Mouse (Mus musculus) midbrain, embryonic 12.5 days (tissue): ENCODE measurements around the gene Chd9. TPM values are rescaled to one million over a fixed set of nuclear protein-coding genes. Genes with fewer than 3 reads are reported as not detected.
"Not testable (repeated sequence)": the region's sequence is repeated elsewhere in the genome, so short reads cannot be mapped to it uniquely, and the experiment has no call there.

Experiments used
- ATAC-seq: fragments of 200-750 bp; cut with Nextera tagmentation; 2 replicates; pipeline ENCODE4 v1.8.0; 2017; ENCODE audit warnings: low read depth, moderate TSS enrichment, moderate library complexity; ENCODE audit not compliant: low FRiP score
- H3K27ac ChIP-seq: fragments of 300-500 bp; sonication (generic); replicated peaks from 2 replicates; pipeline ENCODE4 v1.5.1; 2016; ENCODE audit warnings: mild to moderate bottlenecking
- H3K27me3 ChIP-seq: fragments of 300-500 bp; sonication (generic); 2 replicates; pipeline ENCODE4 v1.6.1; 2016; ENCODE audit warnings: mild to moderate bottlenecking
- H3K36me3 ChIP-seq: fragments of 300-500 bp; sonication (generic); 2 replicates; pipeline ENCODE4 v1.6.1; 2016
- H3K4me1 ChIP-seq: fragments of 300-500 bp; sonication (generic); 2 replicates; pipeline ENCODE4 v1.6.1; 2016
- H3K4me2 ChIP-seq: fragments of 300-500 bp; sonication (generic); replicated peaks from 2 replicates; pipeline ENCODE4 v1.6.1; 2016; ENCODE audit warnings: mild to moderate bottlenecking, moderate library complexity
- H3K4me3 ChIP-seq: fragments of 300-500 bp; sonication (generic); 2 replicates; pipeline ENCODE4 v1.5.1; 2016; ENCODE audit warnings: mild to moderate bottlenecking
- H3K9ac ChIP-seq: fragments of 300-500 bp; sonication (generic); replicated peaks from 2 replicates; pipeline ENCODE4 v1.6.1; 2016; ENCODE audit warnings: mild to moderate bottlenecking, moderate library complexity
- H3K9me3 ChIP-seq: fragments of 300-500 bp; sonication (generic); 2 replicates; pipeline ENCODE4 v1.6.1; 2016; ENCODE audit warnings: mild to moderate bottlenecking
- WGBS: fragments of 180-500 bp; shearing (Covaris S2); methylation state at CpG from one replicate; pipeline ENCODE4 v1.1.7; 2016; 5-methylcytosine and 5-hydroxymethylcytosine counted together
- polyA plus RNA-seq: library from polyadenylated mRNA; unstranded; fragments of >200 nt; fragmentation: Nextera tagmentation; extraction: Ambion mirVana; gene quantifications from 2 replicates; pipeline ENCODE4 v1.2.1, GENCODE M21; 2016

Gene Chd9
- polyA plus RNA-seq, 1 experiment from 2014 or later = 58.9 TPM

GRCm38 (mm10) chr8:90898578-90898977, 70.4 kb downstream of the Chd9 start:
- WGBS = 45% methylated on average over 6 of the region's 6 CpGs
- no peaks in the 10 kb centered on the region for H3K9me3 ChIP-seq
- no peaks in the 10 kb centered on the region for H3K27me3 ChIP-seq
- no peak overlapping the region for H3K4me2 ChIP-seq
- H3K4me3 ChIP-seq = no peak overlapping the region
- no peak overlapping the region for H3K9ac ChIP-seq
- ATAC-seq = no peak
- peaks cover 20% of the 10 kb centered on the region for H3K4me1 ChIP-seq
- no peaks in the 10 kb centered on the region for H3K36me3 ChIP-seq
- H3K27ac ChIP-seq = no peak overlapping the region

DNA sequence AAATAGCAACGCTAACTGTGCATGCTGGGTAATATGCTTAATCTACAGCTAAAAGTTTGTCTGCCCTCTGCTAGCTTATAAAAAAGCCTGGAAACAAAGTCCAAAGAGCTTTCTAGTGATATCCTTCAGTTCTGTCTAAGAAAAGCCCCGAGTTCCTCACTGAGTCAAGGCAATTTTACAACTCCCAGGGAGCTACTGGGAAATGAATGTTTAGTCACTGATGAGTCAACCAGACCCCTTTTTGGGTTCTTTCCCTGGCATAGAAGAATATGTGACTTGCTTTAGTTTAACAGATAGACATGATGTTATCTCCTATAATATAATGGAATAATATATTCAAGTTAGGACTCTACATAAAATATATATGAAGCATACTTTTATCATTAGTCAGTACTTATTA, 73.8 kb downstream of the Chd9 start:
- ATAC-seq = no peak
- no peak overlapping the region for H3K9ac ChIP-seq
- H3K4me3 ChIP-seq = no peak overlapping the region
- no peaks in the 10 kb centered on the region; the same call in 1 of the 2 replicates for H3K27me3 ChIP-seq
- no peaks in the 10 kb centered on the region for H3K9me3 ChIP-seq
- H3K4me2 ChIP-seq = no peak overlapping the region
- H3K27ac ChIP-seq = no peak overlapping the region
- WGBS = 82% methylated on average over 2 of the region's 2 CpGs
- peaks cover 12% of the 10 kb centered on the region for H3K4me1 ChIP-seq
- no peaks in the 10 kb centered on the region for H3K36me3 ChIP-seq

DNA sequence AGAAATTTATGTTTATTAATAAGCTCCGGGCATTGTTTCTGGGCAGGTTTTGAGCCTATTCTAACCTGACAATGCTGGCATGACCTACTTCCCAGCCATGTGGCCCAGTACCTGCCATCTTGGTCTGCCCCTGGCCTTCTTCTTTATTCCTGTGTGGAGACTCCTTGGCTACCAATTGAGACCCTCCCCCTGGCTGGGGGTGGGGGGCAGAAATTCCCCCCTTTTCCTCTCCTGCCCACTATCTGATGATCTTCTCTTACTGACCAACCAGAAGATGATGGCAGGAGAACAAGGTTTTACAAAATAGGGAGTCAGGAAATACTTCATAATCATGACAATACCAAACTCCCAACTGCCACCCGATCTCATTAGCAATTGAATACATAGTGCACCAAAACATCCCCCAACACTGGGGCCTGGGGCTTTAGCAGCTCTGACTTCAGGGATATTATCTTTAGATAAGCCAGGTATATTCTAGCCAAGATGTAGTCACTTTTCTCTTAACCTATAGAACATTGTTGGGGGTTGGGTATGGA, 76.1 kb downstream of the Chd9 start:
- H3K9me3 ChIP-seq = no peaks in the 10 kb centered on the region
- H3K9ac ChIP-seq = no peak overlapping the region
- H3K36me3 ChIP-seq = no peaks in the 10 kb centered on the region
- no peaks in the 10 kb centered on the region; the same call in 1 of the 2 replicates for H3K27me3 ChIP-seq
- H3K27ac ChIP-seq = no peak overlapping the region
- ATAC-seq = no peak
- peaks cover 11% of the 10 kb centered on the region for H3K4me1 ChIP-seq
- WGBS = 69% methylated on average over 2 of the region's 2 CpGs
- no peak overlapping the region for H3K4me2 ChIP-seq
- no peak overlapping the region for H3K4me3 ChIP-seq

DNA sequence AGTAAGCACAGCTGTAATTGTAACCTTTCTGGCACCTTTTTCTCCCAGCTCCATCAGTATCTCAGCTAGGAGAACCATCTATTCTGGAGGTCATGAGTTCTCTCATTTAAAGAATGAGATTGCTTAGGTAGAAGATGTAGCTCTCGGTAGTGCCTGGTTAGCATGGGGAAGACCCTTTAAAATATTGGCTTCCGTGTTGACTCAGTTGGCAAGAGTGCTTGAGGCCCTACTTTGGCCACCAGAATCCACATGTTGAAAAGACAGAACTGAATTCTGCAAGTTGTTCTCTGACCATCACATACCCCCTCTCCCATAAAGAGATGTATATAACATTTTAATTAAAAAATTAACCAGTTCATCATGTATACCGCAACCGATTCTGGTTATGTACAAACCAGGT, 78.8 kb downstream of the Chd9 start:
- Histone ChIP-seq H3K27ac (no peak overlapping the region), H3K4me1 (peaks cover 11% of the 10 kb centered on the region), H3K27me3 (no peaks in the 10 kb centered on the region; the same call in 1 of the 2 replicates), H3K4me2 (0 out of 2 replicates have a peak overlapping the region, but pooled peaks have one; percentile 96), H3K9me3 (no peaks in the 10 kb centered on the region), H3K4me3 (no peak overlapping the region), H3K36me3 (no peaks in the 10 kb centered on the region), H3K9ac (no peak overlapping the region)
- ATAC-seq = no peak
- 93% methylated on average over 4 of the region's 4 CpGs for WGBS

DNA sequence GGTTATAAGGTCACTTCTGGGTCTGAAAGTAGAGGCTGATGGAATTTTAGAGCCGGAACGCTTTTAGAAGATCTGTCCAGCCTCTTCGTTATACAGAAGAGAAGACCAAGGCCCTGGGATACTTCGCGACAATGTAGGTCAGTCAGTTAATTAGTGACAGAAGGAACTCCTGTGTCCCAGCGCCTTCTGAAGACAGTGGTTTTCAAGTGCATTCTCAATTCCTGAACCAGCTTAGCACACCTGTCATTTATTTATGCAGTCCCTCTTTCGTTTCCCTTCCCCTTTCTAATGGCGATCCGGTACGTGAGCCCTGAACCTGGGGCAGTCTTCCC, 79.3 kb downstream of the Chd9 start:
- H3K4me2 ChIP-seq = peak overlapping the region; percentile 96
- H3K27me3 ChIP-seq = no peaks in the 10 kb centered on the region; the same call in 1 of the 2 replicates
- peak overlapping the region; percentile 81 for H3K9ac ChIP-seq
- 26% methylated on average over 10 of the region's 10 CpGs for WGBS
- H3K4me1 ChIP-seq = peaks cover 11% of the 10 kb centered on the region
- ATAC-seq = no peak
- H3K36me3 ChIP-seq = no peaks in the 10 kb centered on the region
- peak overlapping the region; percentile 80 for H3K4me3 ChIP-seq
- peak overlapping the region; percentile 90 for H3K27ac ChIP-seq
- H3K9me3 ChIP-seq = no peaks in the 10 kb centered on the region

DNA sequence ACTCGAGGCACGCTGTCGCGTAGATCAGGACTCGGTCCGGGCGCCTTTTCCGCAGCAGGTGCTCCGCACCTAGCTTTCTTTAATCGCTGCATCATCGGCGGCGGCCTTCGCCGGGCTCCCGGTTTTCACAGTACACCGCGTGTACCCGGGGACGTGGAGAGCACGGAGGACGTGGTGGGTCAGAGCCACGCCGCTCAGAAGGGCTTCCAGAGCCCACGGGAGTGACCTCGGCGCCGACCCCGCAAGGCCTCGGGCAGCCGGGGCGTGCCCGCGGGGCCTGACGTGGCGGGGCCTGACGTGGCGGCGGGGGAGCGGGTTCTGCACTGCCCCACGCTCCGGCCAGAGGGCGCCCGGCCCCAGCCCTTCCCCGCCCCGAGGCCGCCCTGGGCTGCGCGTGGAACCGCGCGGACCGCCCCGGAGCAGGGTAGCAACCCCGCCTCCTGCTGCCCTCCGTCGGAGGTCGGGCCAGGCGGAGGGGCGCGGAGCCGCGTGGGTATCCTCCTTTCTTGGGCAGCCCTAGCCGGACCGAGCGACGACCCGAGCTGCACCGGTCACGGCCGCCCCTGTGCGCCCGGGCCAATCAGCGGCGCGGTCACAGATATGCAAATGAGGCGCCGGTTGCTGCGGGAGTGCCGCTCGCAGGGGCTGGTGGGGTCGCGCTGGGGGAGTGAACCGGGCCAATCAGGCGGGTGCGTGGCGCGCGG, 79.8 kb downstream of the Chd9 start:
- Histone ChIP-seq H3K4me1 (peaks cover 11% of the 10 kb centered on the region), H3K9me3 (no peaks in the 10 kb centered on the region), H3K27me3 (no peaks in the 10 kb centered on the region; the same call in 1 of the 2 replicates), H3K27ac (peak overlapping the region; percentile 90), H3K9ac (peak overlapping the region; percentile 81), H3K4me2 (peak overlapping the region; percentile 96), H3K36me3 (no peaks in the 10 kb centered on the region), H3K4me3 (peak overlapping the region; percentile 80)
- ATAC-seq = peak; percentile 97
- under 1% methylated on average over 65 of the region's 89 CpGs for WGBS

GRCm38 (mm10) chr8:90908580-90909471, 80.7 kb downstream of the Chd9 start:
- WGBS = under 1% methylated on average over 71 of the region's 89 CpGs
- ATAC-seq = peak; percentile 62
- H3K9me3 ChIP-seq = no peaks in the 10 kb centered on the region
- no peaks in the 10 kb centered on the region for H3K36me3 ChIP-seq
- peak overlapping the region; percentile 90 for H3K27ac ChIP-seq
- H3K27me3 ChIP-seq = no peaks in the 10 kb centered on the region; the same call in 1 of the 2 replicates
- peak overlapping the region; percentile 96 for H3K4me2 ChIP-seq
- H3K9ac ChIP-seq = peak overlapping the region; percentile 81
- peaks cover 11% of the 10 kb centered on the region for H3K4me1 ChIP-seq
- peak overlapping the region; percentile 80 for H3K4me3 ChIP-seq

DNA sequence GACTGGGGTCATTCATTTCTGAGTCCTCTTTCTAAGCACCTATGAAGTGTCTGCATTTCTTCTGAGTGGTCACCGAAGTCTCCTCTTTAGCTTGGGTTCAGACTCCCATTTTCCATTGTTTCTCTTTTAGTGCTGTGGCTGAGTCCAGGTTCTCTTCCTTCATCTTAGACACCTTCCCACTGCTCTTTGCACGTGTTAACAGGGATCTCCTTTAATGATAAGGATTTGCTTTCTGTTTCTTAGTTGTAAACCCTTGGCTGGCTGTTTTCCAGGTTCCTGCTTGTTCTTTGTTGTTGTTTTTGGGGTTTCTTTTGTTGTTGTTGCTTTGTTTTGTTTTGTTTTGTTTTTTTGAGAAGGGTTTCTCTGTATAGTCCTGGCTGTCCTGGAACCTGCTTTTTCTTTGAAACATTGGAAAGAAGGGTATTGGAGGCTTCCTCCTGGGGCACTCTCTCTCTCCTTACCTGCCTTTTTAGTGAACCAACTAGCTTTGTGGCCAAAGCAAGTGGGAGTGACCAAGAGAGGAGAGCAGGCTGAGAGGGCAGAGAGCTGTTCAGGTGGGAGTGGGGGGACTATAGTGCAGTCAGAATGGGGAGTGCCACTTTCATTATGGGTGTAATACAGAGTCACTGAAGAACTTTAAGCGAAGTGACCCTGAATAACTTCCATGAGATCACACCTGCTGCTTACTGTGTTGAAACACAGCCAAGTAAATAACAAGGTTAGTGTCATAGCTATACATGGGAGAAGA, 95.2 kb downstream of the Chd9 start:
- Histone ChIP-seq H3K4me2 (no peak overlapping the region), H3K27ac (no peak overlapping the region), H3K27me3 (no peaks in the 10 kb centered on the region), H3K9ac (no peak overlapping the region), H3K4me3 (no peak overlapping the region), H3K4me1 (no peaks in the 10 kb centered on the region), H3K9me3 (no peaks in the 10 kb centered on the region), H3K36me3 (no peaks in the 10 kb centered on the region)
- no peak for ATAC-seq
- 77% methylated on average over 3 of the region's 3 CpGs for WGBS

GRCm38 (mm10) chr8:90928412-90928811, 100.3 kb downstream of the Chd9 start:
- Histone ChIP-seq H3K9ac (no peak overlapping the region), H3K9me3 (no peaks in the 10 kb centered on the region), H3K4me2 (no peak overlapping the region), H3K4me1 (no peaks in the 10 kb centered on the region), H3K27me3 (no peaks in the 10 kb centered on the region), H3K4me3 (no peak overlapping the region), H3K36me3 (peaks cover 5% of the 10 kb centered on the region; the same call in 1 of the 2 replicates), H3K27ac (no peak overlapping the region)
- no peak for ATAC-seq
- 84% methylated on average over 1 of the region's 1 CpGs for WGBS

DNA sequence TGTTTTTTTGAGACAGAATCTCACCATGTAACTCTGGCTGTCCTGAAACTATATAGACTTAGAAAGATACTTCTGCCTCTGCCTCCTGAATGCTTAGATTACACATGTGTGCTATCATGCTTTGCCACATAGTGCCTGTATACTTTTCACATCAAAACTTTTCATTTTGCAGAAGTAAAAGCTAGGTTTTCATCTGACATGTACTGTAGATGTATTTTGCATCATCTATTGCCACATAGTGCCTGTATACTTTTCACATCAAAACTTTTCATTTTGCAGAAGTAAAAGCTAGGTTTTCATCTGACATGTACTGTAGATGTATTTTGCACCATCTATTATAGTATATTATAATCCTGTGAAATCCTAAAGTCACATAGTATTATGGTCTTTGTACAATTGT, 102.0 kb downstream of the Chd9 start:
- not testable (repeated sequence) for H3K36me3 ChIP-seq, H3K9ac ChIP-seq, H3K4me1 ChIP-seq, H3K27ac ChIP-seq, H3K9me3 ChIP-seq, H3K4me2 ChIP-seq, H3K4me3 ChIP-seq, H3K27me3 ChIP-seq, ATAC-seq

DNA sequence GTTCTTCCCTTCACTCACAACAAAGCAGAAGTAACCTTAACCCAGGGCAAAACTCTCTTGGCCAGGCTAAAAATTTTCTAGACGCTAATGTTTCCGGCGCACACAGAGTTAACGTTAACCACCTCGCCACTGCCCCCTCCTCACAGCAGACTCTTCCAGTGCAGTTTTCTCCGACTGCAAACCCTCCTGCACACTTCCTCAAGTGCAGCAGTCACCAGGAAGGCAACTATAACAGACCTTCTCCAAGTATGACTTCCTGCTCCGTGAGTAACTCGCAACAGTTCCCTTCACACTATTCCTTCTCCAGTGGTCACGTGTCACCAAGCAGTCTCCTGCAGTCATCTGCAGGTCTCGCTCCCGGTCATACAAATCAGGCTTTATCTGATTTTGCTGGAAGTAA, 104.8 kb downstream of the Chd9 start:
- ATAC-seq = no peak

More for the DNA sequence above, 104.8 kb downstream of the Chd9 start:
- Histone ChIP-seq H3K27me3 (no peaks in the 10 kb centered on the region), H3K36me3 (peaks cover 5% of the 10 kb centered on the region; the same call in 1 of the 2 replicates), H3K9ac (no peak overlapping the region), H3K4me1 (no peaks in the 10 kb centered on the region), H3K27ac (no peak overlapping the region), H3K4me3 (no peak overlapping the region), H3K4me2 (no peak overlapping the region), H3K9me3 (no peaks in the 10 kb centered on the region)
- WGBS = 69% methylated on average over 11 of the region's 11 CpGs
